Mouse (Mus musculus): ENCODE data around the gene Gm11992. TPM values are rescaled to one million over a fixed set of nuclear protein-coding genes. Genes with fewer than 3 reads are reported as not detected.

Gm11992 gene
- total and polyA plus RNA-seq, 2 experiments from 2014 or later = 2.2 TPM

GRCm38 (mm10) chr11:9118050-9118420, 69.6 kb downstream of the Gm11992 start, which contains the start of gene Upp1:
Gene Upp1 (plus strand): TSS chr11:9118103.
- no peaks in the 10 kb centered on the region for H3K36me3 ChIP-seq (ENCODE audit: insufficient read depth, low read length)
- H3K4me2 ChIP-seq (ENCODE audit: low read depth, low read length) = peak within 1 kb of the TSS; percentile 98
- H3K9me3 ChIP-seq (ENCODE audit: low read length) = no peaks in the 10 kb centered on the region
- H3K27ac ChIP-seq = no peak within 1 kb of the TSS; the same call in 1 of the 2 replicates
- peak within 1 kb of the TSS; percentile 22; the same call in 1 of the 2 replicates for H3K9ac ChIP-seq (replicated peaks; ENCODE audit: low read length)
- ATAC-seq = 0 out of 2 replicates have a peak, but pooled peaks have one; percentile 6
- H3K27me3 ChIP-seq (ENCODE audit: insufficient read depth, low read length) = peaks cover 9% of the 10 kb centered on the region; the same call in 1 of the 2 replicates
- 5% methylated on average over 7 of the region's 7 CpGs for WGBS
- H3K4me3 ChIP-seq (ENCODE audit: low read length) = peak within 1 kb of the TSS; percentile 44
- TF ChIP-seq CTCF (IDR thresholded peaks at IDR 0.05; ENCODE audit: low read depth) = no peak
- DNase-seq (ENCODE audit: low spot score) = no peak
- H3K4me1 ChIP-seq (ENCODE audit: insufficient read depth, low read length) = peaks cover 6% of the 10 kb centered on the region

GRCm38 (mm10) chr11:9118421-9119121, 70.2 kb downstream of the Gm11992 start:
- peak overlapping the region; percentile 98 for H3K4me2 ChIP-seq (ENCODE audit: low read depth, low read length)
- no peaks in the 10 kb centered on the region for H3K36me3 ChIP-seq (ENCODE audit: insufficient read depth, low read length)
- H3K4me3 ChIP-seq (ENCODE audit: low read length) = peak overlapping the region; percentile 44
- no peak for DNase-seq (ENCODE audit: low spot score)
- peak overlapping the region; percentile 22; the same call in 1 of the 2 replicates for H3K9ac ChIP-seq (replicated peaks; ENCODE audit: low read length)
- no peak overlapping the region for H3K27ac ChIP-seq
- peak; percentile 50 for ATAC-seq
- H3K4me1 ChIP-seq (ENCODE audit: insufficient read depth, low read length) = peaks cover 6% of the 10 kb centered on the region
- no peaks in the 10 kb centered on the region for H3K9me3 ChIP-seq (ENCODE audit: low read length)
- TF ChIP-seq CTCF (IDR thresholded peaks at IDR 0.05; ENCODE audit: low read depth) = no peak
- WGBS = 2% methylated on average over 39 of the region's 40 CpGs
- peaks cover 9% of the 10 kb centered on the region; the same call in 1 of the 2 replicates for H3K27me3 ChIP-seq (ENCODE audit: insufficient read depth, low read length)

Other genes with a start within 250 kb of the Gm11992 start
- 0.37 and 0.40 TPM in 2 replicates for gene Pkd1l1, start 75.3 kb upstream of the Gm11992 start, total RNA-seq (2014; rRNA removed)
- gene Pkd1l1, start 75.3 kb upstream of the Gm11992 start, polyA plus RNA-seq (2015; fragmentation: Nextera tagmentation; extraction: Ambion mirVana) = 0.19 and 0.33 TPM in 2 replicates
- gene Hus1, start 37.4 kb upstream of the Gm11992 start, total RNA-seq (2014; rRNA removed) = 17.3 and 20.0 TPM in 2 replicates
- gene Hus1, start 37.4 kb upstream of the Gm11992 start, polyA plus RNA-seq (2015; fragmentation: Nextera tagmentation; extraction: Ambion mirVana) = 9.5 and 10.1 TPM in 2 replicates
- not detected in 2 replicates for gene Sun3, start 397 bp downstream of the Gm11992 start, total RNA-seq (2014; rRNA removed)
- 0.15 and 0.29 TPM in 2 replicates for gene Sun3, start 397 bp downstream of the Gm11992 start, polyA plus RNA-seq (2015; fragmentation: Nextera tagmentation; extraction: Ambion mirVana)
- 4.3 and 6.5 TPM in 2 replicates for gene Upp1, start 69.5 kb downstream of the Gm11992 start, total RNA-seq (2014; rRNA removed)
- 5.1 and 6.3 TPM in 2 replicates for gene Upp1, start 69.5 kb downstream of the Gm11992 start, polyA plus RNA-seq (2015; fragmentation: Nextera tagmentation; extraction: Ambion mirVana)
- gene Abca13, start 143.3 kb downstream of the Gm11992 start, total RNA-seq (2014; rRNA removed) = 0.04 and 0.05 TPM in 2 replicates
- 0.04 and 0.05 TPM in 2 replicates for gene Abca13, start 143.3 kb downstream of the Gm11992 start, polyA plus RNA-seq (2015; fragmentation: Nextera tagmentation; extraction: Ambion mirVana)

Data from hindbrain, postnatal 0 days (tissue).